Mouse (Mus musculus) midbrain, embryonic 13.5 days (tissue): ENCODE data around the gene Olfr564. TPM values are rescaled to one million over a fixed set of nuclear protein-coding genes. Genes with fewer than 3 reads are reported as not detected.

ENCODE experiments used
- ATAC-seq: fragments of 200-750 bp; cut with Nextera tagmentation; 2 replicates; pipeline ENCODE4 v1.8.0; 2017; ENCODE audit warnings: mild to moderate bottlenecking, moderate TSS enrichment, moderate library complexity
- H3K27ac ChIP-seq: fragments of 300-500 bp; sonication (generic); 2 replicates; pipeline ENCODE4 v1.5.1; 2015; ENCODE audit warnings: inconsistent platforms, mild to moderate bottlenecking, moderate library complexity
- H3K27me3 ChIP-seq: fragments of 300-500 bp; sonication (generic); 2 replicates; pipeline ENCODE4 v1.6.1; 2015; ENCODE audit warnings: mild to moderate bottlenecking, inconsistent platforms
- H3K36me3 ChIP-seq: fragments of 300-500 bp; sonication (generic); 2 replicates; pipeline ENCODE4 v1.6.1; 2015; ENCODE audit warnings: mild to moderate bottlenecking, inconsistent platforms
- H3K4me1 ChIP-seq: fragments of 300-500 bp; sonication (generic); replicated peaks from 2 replicates; pipeline ENCODE4 v1.6.1; 2015; ENCODE audit warnings: inconsistent platforms
- H3K4me2 ChIP-seq: fragments of 300-500 bp; sonication (generic); replicated peaks from 2 replicates; pipeline ENCODE4 v1.6.1; 2015; ENCODE audit warnings: moderate library complexity, mild to moderate bottlenecking, inconsistent platforms
- H3K4me3 ChIP-seq: fragments of 300-500 bp; sonication (generic); replicated peaks from 2 replicates; pipeline ENCODE4 v1.5.1; 2015; ENCODE audit warnings: mild to moderate bottlenecking, inconsistent platforms
- H3K9ac ChIP-seq: fragments of 300-500 bp; sonication (generic); replicated peaks from 2 replicates; pipeline ENCODE4 v1.6.1; 2015; ENCODE audit warnings: mild to moderate bottlenecking, inconsistent platforms
- H3K9me3 ChIP-seq: fragments of 300-500 bp; sonication (generic); 2 replicates; pipeline ENCODE4 v1.6.1; 2016; ENCODE audit warnings: mild to moderate bottlenecking, inconsistent platforms
- whole genome bisulfite sequencing: fragments of 180-500 bp; shearing (Covaris S2); methylation state at CpG from one replicate; pipeline ENCODE4 v1.1.7; 2015; 5-methylcytosine and 5-hydroxymethylcytosine counted together
- polyA plus RNA-seq: library from polyadenylated mRNA; unstranded; fragments of >200 nt; fragmentation: Nextera tagmentation; extraction: Ambion mirVana; gene quantifications from 2 replicates; pipeline ENCODE4 v1.2.1, GENCODE M21; 2015

The Olfr564 gene
- not detected in 2 replicates for polyA plus RNA-seq

- H3K27me3 ChIP-seq: no peaks in the 10 kb centered on the region
- H3K9ac ChIP-seq: no peak within 1 kb of the TSS
- H3K9me3 ChIP-seq: no peaks in the 10 kb centered on the region
- H3K4me3 ChIP-seq: no peak within 1 kb of the TSS
- no peaks in the 10 kb centered on the region for H3K36me3 ChIP-seq
- ATAC-seq: no peak
- H3K4me1 ChIP-seq: no peaks in the 10 kb centered on the region
- H3K4me2 ChIP-seq: no peak within 1 kb of the TSS
- H3K27ac ChIP-seq: no peak within 1 kb of the TSS
Observed at GRCm38 (mm10) chr7:102803180-102803579, at the start of gene Olfr564. Gene Olfr564, plus strand, starts transcription at chr7:102803480.

DNA sequence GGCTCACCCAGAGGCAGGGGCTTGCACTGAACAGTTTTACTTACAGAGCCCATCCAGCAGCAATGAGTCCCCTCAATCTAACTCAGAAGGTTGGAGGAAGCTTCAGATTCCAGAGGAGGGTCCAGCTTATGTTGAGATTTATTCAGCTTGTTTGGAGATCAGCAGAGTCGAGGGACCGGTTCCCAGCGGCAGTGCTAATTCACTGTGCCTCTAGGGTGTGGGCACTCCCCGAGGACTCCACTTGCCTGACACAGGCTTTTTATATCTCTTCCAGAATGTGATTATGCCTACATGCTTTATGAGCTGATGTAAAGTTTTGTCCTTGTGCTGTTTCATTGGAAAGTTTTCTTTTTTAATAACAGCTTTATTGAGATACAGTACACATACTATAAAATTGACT lies 44.0 kb upstream of the Olfr564 start, which contains the start of the genes Olfr560 and Olfr78:
Olfr560 (minus strand) TSS at position 101 of the 400 bp plus-strand sequence.
Olfr78 (minus strand) TSS at position 206 of the 400 bp plus-strand sequence.
- Histone ChIP-seq H3K36me3 (no peaks in the 10 kb centered on the region), H3K9ac (no peak within 1 kb of the TSS), H3K9me3 (no peaks in the 10 kb centered on the region), H3K4me1 (no peaks in the 10 kb centered on the region), H3K4me2 (no peak within 1 kb of the TSS), H3K27ac (no peak within 1 kb of the TSS), H3K27me3 (no peaks in the 10 kb centered on the region), H3K4me3 (no peak within 1 kb of the TSS)
- no peak for ATAC-seq
- whole genome bisulfite sequencing: 75% methylated on average over 4 of the region's 4 CpGs

DNA sequence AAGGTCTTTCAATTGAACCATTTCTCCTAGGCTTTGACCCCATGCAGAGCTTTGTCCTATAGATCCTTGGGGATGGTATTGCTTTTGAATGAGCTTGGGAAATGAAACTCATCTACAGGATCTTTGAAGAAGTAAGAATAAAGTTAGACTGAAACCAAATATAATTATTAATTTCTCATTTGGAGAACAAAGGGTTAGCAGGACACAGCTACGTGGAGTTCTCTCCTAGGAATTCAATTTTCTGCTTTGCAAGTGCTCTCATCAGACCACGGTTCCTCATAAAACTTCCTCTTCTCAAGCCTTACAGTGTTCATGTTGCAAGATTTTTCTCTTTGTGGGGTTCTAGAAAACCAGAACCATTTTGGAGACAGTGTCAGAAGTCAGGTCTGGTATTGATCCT lies 32.4 kb upstream of the Olfr564 start, which contains the start of gene Olfr561:
Olfr561 (plus strand) TSS at position 301 of the 400 bp plus-strand sequence.
- no peak for ATAC-seq
- no peak within 1 kb of the TSS for H3K4me2 ChIP-seq
- H3K27me3 ChIP-seq: no peaks in the 10 kb centered on the region
- H3K36me3 ChIP-seq: no peaks in the 10 kb centered on the region
- H3K9ac ChIP-seq: no peak within 1 kb of the TSS
- no peaks in the 10 kb centered on the region for H3K4me1 ChIP-seq
- H3K4me3 ChIP-seq: no peak within 1 kb of the TSS
- H3K9me3 ChIP-seq: no peaks in the 10 kb centered on the region
- WGBS: 93% methylated on average over 2 of the region's 2 CpGs
- no peak within 1 kb of the TSS for H3K27ac ChIP-seq

Other genes starting within 250 kb of the Olfr564 start
- gene Trim21, start 238.0 kb upstream of the Olfr564 start, polyA plus RNA-seq: 0.17 TPM in 1 of 2 replicates, not detected in the other
- not detected in 2 replicates for gene Olfr550, start 232.0 kb upstream of the Olfr564 start, polyA plus RNA-seq
- gene Olfr551, start 211.6 kb upstream of the Olfr564 start, polyA plus RNA-seq: not detected in 2 replicates
- gene Olfr552, start 205.7 kb upstream of the Olfr564 start, polyA plus RNA-seq: not detected in 2 replicates
- not detected in 2 replicates for gene Olfr553, start 185.3 kb upstream of the Olfr564 start, polyA plus RNA-seq
- gene Olfr554, start 165.0 kb upstream of the Olfr564 start, polyA plus RNA-seq: not detected in 2 replicates
- not detected in 2 replicates for gene Olfr555, start 144.7 kb upstream of the Olfr564 start, polyA plus RNA-seq
- gene Olfr556, start 138.6 kb upstream of the Olfr564 start, polyA plus RNA-seq: not detected in 2 replicates
- gene Trim68, start 116.2 kb upstream of the Olfr564 start, polyA plus RNA-seq: 7.3 and 8.0 TPM in 2 replicates
- not detected in 2 replicates for gene Olfr557, start 107.6 kb upstream of the Olfr564 start, polyA plus RNA-seq
- 0.07 TPM in 1 of 2 replicates, not detected in the other for gene Olfr558, start 101.3 kb upstream of the Olfr564 start, polyA plus RNA-seq
- not detected in 2 replicates for gene Olfr33, start 84.4 kb upstream of the Olfr564 start, polyA plus RNA-seq
- gene Olfr559, start 76.0 kb upstream of the Olfr564 start, polyA plus RNA-seq: not detected in 2 replicates
- not detected in 2 replicates for gene Olfr560, start 44.1 kb upstream of the Olfr564 start, polyA plus RNA-seq
- gene Olfr78, start 44.0 kb upstream of the Olfr564 start, polyA plus RNA-seq: not detected in 2 replicates
- gene Olfr561, start 32.3 kb upstream of the Olfr564 start, polyA plus RNA-seq: not detected in 2 replicates
- not detected in 2 replicates for gene Olfr566, start 55.3 kb downstream of the Olfr564 start, polyA plus RNA-seq
- gene Olfr568, start 73.6 kb downstream of the Olfr564 start, polyA plus RNA-seq: not detected in 2 replicates
- gene Olfr569, start 87.4 kb downstream of the Olfr564 start, polyA plus RNA-seq: not detected in 2 replicates
- gene Olfr570, start 91.1 kb downstream of the Olfr564 start, polyA plus RNA-seq: not detected in 2 replicates
- not detected in 2 replicates for gene Olfr571, start 114.1 kb downstream of the Olfr564 start, polyA plus RNA-seq
- gene Olfr572, start 120.9 kb downstream of the Olfr564 start, polyA plus RNA-seq: not detected in 2 replicates
- gene Olfr573-ps1, start 139.1 kb downstream of the Olfr564 start, polyA plus RNA-seq: not detected in 2 replicates
- gene Olfr574, start 145.0 kb downstream of the Olfr564 start, polyA plus RNA-seq: not detected in 2 replicates
- gene Olfr575, start 155.3 kb downstream of the Olfr564 start, polyA plus RNA-seq: not detected in 2 replicates
- not detected in 2 replicates for gene Olfr576, start 159.2 kb downstream of the Olfr564 start, polyA plus RNA-seq
- gene Olfr577, start 172.5 kb downstream of the Olfr564 start, polyA plus RNA-seq: not detected in 2 replicates
- gene Olfr578, start 185.8 kb downstream of the Olfr564 start, polyA plus RNA-seq: not detected in 2 replicates
- not detected in 2 replicates for gene Olfr582, start 234.5 kb downstream of the Olfr564 start, polyA plus RNA-seq
- not detected in 2 replicates for gene Olfr583, start 247.8 kb downstream of the Olfr564 start, polyA plus RNA-seq